Mouse (Mus musculus): ENCODE data around the gene Il20ra.

Il20ra gene

GRCm38 (mm10) chr10:19712421-19712836 is at the start of gene Il20ra:
TSS of gene Il20ra (plus strand) at chr10:19712570.
- DNase-seq (ENCODE audit: extremely low read depth, low read depth), result peak; percentile 20

GRCm38 (mm10) chr10:19668973-19669372 is 43.4 kb upstream of the Il20ra start:
- DNase-seq (ENCODE audit: extremely low read depth, low read depth), result no peak

GRCm38 (mm10) chr10:19672015-19672414 is 40.4 kb upstream of the Il20ra start:
- DNase-seq (ENCODE audit: extremely low read depth, low read depth), result no peak

GRCm38 (mm10) chr10:19673146-19673545 is 39.2 kb upstream of the Il20ra start:
- no peak for DNase-seq (ENCODE audit: extremely low read depth, low read depth)

GRCm38 (mm10) chr10:19687686-19688085 is 24.7 kb upstream of the Il20ra start:
- no peak for DNase-seq (ENCODE audit: extremely low read depth, low read depth)

GRCm38 (mm10) chr10:19691287-19691686 is 21.1 kb upstream of the Il20ra start:
- no peak for DNase-seq (ENCODE audit: extremely low read depth, low read depth)

GRCm38 (mm10) chr10:19691771-19692170 is 20.6 kb upstream of the Il20ra start:
- peak; percentile 62 for DNase-seq (ENCODE audit: extremely low read depth, low read depth)

- no peak for DNase-seq (ENCODE audit: extremely low read depth, low read depth)
Observed at GRCm38 (mm10) chr10:19692332-19692731, 20.0 kb upstream of the Il20ra start.

GRCm38 (mm10) chr10:19692988-19693387 is 19.4 kb upstream of the Il20ra start:
- peak; percentile 19 for DNase-seq (ENCODE audit: extremely low read depth, low read depth)

GRCm38 (mm10) chr10:19693629-19694028 is 18.7 kb upstream of the Il20ra start:
- no peak for DNase-seq (ENCODE audit: extremely low read depth, low read depth)

- DNase-seq (ENCODE audit: extremely low read depth, low read depth), result no peak
Observed at GRCm38 (mm10) chr10:19699331-19699730, 13.0 kb upstream of the Il20ra start.

- no peak for DNase-seq (ENCODE audit: extremely low read depth, low read depth)
Observed at GRCm38 (mm10) chr10:19704445-19704844, 7.9 kb upstream of the Il20ra start.

- peak; percentile 53 for DNase-seq (ENCODE audit: extremely low read depth, low read depth)
Observed at GRCm38 (mm10) chr10:19707768-19708167, 4.6 kb upstream of the Il20ra start.

GRCm38 (mm10) chr10:19708277-19709070 is 3.9 kb upstream of the Il20ra start:
- peak; percentile 63 for DNase-seq (ENCODE audit: extremely low read depth, low read depth)

- DNase-seq (ENCODE audit: extremely low read depth, low read depth), result peak; percentile 85
Observed at GRCm38 (mm10) chr10:19711020-19711419, 1.4 kb upstream of the Il20ra start.

- peak; percentile 57 for DNase-seq (ENCODE audit: extremely low read depth, low read depth)
Observed at GRCm38 (mm10) chr10:19711551-19712171, 709 bp upstream of the Il20ra start.

- no peak for DNase-seq (ENCODE audit: extremely low read depth, low read depth)
Observed at GRCm38 (mm10) chr10:19718627-19719026, 6.3 kb downstream of the Il20ra start.

- no peak for DNase-seq (ENCODE audit: extremely low read depth, low read depth)
Observed at GRCm38 (mm10) chr10:19722320-19722719, 9.9 kb downstream of the Il20ra start.

- DNase-seq (ENCODE audit: extremely low read depth, low read depth), result no peak
Observed at GRCm38 (mm10) chr10:19724158-19724832, 11.9 kb downstream of the Il20ra start.

- DNase-seq (ENCODE audit: extremely low read depth, low read depth), result peak; percentile 18
Observed at GRCm38 (mm10) chr10:19738442-19738841, 26.1 kb downstream of the Il20ra start.

GRCm38 (mm10) chr10:19745662-19746061 is 33.3 kb downstream of the Il20ra start:
- no peak for DNase-seq (ENCODE audit: extremely low read depth, low read depth)

GRCm38 (mm10) chr10:19746156-19746555 is 33.8 kb downstream of the Il20ra start:
- no peak for DNase-seq (ENCODE audit: extremely low read depth, low read depth)

Data from MEL-GATA-1-ER (cell line).